Mouse (Mus musculus): Measurements from ENCODE around the gene Abcd2. TPM values are rescaled to one million over a fixed set of nuclear protein-coding genes. Genes with fewer than 3 reads are reported as not detected.

Gene Abcd2
- polyA plus RNA-seq (2014; fragmentation: Nextera tagmentation; extraction: Ambion mirVana) = 3.5 and 5.0 TPM in 2 replicates

DNA sequence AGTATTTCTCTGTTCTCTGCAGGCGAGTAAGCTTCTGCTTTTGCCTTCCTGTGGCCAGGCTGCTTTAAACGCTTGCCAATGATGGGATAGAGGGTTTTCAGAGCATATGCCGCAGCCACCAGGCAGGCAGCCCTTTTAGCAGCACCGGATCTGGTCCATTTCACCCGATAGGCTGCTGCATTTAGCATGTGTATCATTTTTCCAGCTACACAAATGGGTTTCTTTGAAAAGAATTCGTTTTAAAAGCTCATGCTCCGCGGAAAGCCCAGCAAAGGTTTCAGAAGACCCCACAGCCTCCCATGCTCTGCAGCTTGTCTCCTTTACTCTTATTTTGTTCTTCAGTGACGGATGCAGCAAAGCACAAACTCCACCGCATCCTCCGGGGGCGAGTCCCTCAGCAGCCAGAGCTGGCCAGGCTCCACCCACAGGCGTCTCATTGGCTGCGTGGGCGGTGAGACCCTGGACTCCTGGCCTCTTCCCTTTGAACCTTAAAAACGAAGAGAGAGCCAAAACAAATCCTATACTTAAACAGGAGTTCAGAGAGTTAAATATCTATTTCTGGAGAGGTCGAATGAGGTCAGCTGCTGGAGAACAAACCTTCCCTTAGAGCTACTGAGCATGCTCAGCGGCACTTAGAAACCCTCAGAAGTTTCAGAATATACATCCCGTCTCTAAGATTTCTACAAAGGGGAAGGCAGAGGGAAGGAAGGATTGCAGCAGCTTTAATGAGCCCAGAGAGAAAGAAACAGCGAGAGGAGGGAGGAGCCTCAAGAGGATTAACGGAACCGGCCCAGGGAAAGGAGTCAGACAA, at the start of gene Abcd2:
Gene Abcd2, minus strand, starts transcription at position 388 of the 811 bp plus-strand sequence.
- under 1% methylated on average over 22 of the region's 22 CpGs for WGBS
- H3K36me3 ChIP-seq (ENCODE audit: control insufficient read depth, insufficient read depth, low read length) = no peaks in the 10 kb centered on the region
- H3K27me3 ChIP-seq (ENCODE audit: control insufficient read depth, insufficient read depth, low read length) = no peaks in the 10 kb centered on the region
- peak within 1 kb of the TSS; percentile 83 for H3K27ac ChIP-seq (ENCODE audit: low read depth, low read length)
- peak within 1 kb of the TSS; percentile 53 for H3K9ac ChIP-seq (ENCODE audit: low read depth, low read length)
- peak; percentile 98 for ATAC-seq (ENCODE audit: low FRiP score, low TSS enrichment)
- H3K4me1 ChIP-seq (ENCODE audit: control insufficient read depth, insufficient read depth, low read length) = 0 out of 2 replicates have a peak, but pooled peaks cover 6% of the 10 kb centered on the region
- H3K4me3 ChIP-seq (ENCODE audit: low read length) = peak within 1 kb of the TSS; percentile 38
- no peaks in the 10 kb centered on the region for H3K9me3 ChIP-seq (ENCODE audit: control insufficient read depth, low read length)
- H3K4me2 ChIP-seq (replicated peaks; ENCODE audit: low read depth, low read length) = peak within 1 kb of the TSS; percentile 63

DNA sequence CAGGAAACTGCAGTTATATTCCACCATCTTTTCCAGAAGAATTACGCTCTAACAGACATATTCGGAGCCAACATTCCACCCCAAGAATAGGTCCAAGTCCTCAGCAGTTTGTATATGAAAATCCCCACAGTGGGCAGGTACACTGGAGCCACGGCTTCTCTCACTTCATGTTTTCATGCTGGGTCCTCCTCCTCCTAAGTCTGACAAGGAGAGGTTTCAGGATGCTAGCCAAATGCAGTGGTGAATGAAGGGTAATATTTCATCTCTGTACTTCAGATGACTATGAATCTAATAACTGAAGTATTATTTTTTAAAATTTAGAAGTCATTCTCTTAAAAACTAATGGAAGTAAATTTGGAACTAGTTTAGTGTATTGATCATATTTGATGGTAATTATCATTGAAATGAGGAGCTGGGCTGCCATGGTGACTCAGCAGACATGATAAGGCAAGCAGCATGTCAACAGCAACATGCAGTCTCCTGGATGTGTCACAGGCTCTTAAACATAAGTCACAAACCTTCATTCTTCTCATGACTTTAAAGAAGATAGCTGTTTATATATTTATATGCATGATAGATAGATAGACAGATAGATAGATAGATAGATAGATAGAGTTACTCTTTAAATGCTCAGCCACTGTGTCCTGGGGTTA, 49.2 kb upstream of the Abcd2 start:
- Histone ChIP-seq H3K4me2 (replicated peaks; ENCODE audit: low read depth, low read length) (no peak overlapping the region), H3K36me3 (ENCODE audit: control insufficient read depth, insufficient read depth, low read length) (no peaks in the 10 kb centered on the region), H3K27me3 (ENCODE audit: control insufficient read depth, insufficient read depth, low read length) (no peaks in the 10 kb centered on the region), H3K4me1 (ENCODE audit: control insufficient read depth, insufficient read depth, low read length) (no peaks in the 10 kb centered on the region), H3K9me3 (ENCODE audit: control insufficient read depth, low read length) (no peaks in the 10 kb centered on the region), H3K9ac (ENCODE audit: low read depth, low read length) (no peak overlapping the region), H3K4me3 (ENCODE audit: low read length) (no peak overlapping the region), H3K27ac (ENCODE audit: low read depth, low read length) (no peak overlapping the region)
- 82% methylated on average over 3 of the region's 3 CpGs for WGBS
- no peak for ATAC-seq (ENCODE audit: low FRiP score, low TSS enrichment)

DNA sequence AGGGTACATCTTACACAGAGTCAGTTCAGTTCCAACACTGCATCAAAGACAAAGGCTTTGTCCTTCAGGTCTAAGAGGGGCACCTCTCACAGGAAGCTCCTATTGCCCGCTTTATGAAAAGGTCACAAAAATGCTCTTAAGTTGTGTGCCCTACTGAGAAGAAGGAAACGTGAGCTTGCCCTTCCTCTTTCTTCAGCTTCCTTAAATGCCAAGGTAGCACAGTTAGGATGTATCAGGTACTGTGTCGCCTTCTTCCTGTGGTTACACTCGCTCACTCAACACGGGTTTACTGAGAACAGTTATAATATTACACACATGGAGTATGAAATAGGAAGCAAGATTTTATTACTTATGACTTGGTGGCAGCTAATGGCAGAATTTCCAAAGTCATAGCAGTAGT, 45.7 kb upstream of the Abcd2 start:
- Histone ChIP-seq H3K9me3 (ENCODE audit: control insufficient read depth, low read length) (no peaks in the 10 kb centered on the region), H3K4me3 (ENCODE audit: low read length) (no peak overlapping the region), H3K4me1 (ENCODE audit: control insufficient read depth, insufficient read depth, low read length) (no peaks in the 10 kb centered on the region), H3K4me2 (replicated peaks; ENCODE audit: low read depth, low read length) (no peak overlapping the region), H3K36me3 (ENCODE audit: control insufficient read depth, insufficient read depth, low read length) (no peaks in the 10 kb centered on the region), H3K9ac (ENCODE audit: low read depth, low read length) (no peak overlapping the region), H3K27ac (ENCODE audit: low read depth, low read length) (no peak overlapping the region), H3K27me3 (ENCODE audit: control insufficient read depth, insufficient read depth, low read length) (no peaks in the 10 kb centered on the region)
- WGBS = 91% methylated on average over 5 of the region's 5 CpGs
- ATAC-seq (ENCODE audit: low FRiP score, low TSS enrichment) = no peak

DNA sequence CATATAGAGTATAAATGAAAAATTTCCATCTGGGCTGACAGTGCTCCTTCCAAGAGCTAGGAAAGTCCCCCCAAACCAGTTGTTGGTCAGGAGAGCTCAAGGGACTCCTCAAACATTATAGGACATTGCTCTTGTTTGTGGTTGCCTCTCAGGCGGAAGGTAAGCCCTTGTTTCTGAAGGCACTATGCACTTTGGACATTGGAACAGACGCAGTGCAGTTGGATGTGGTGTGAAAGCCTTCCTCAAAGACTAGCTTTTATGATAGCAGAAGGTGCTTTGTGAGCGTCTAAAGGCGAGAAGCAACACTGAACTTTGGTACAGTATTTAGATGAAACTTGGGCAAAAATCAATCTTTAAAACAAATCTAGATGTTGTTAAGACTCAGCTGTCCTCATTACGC, 14.9 kb upstream of the Abcd2 start:
- Histone ChIP-seq H3K4me3 (ENCODE audit: low read length) (no peak overlapping the region), H3K27ac (ENCODE audit: low read depth, low read length) (no peak overlapping the region), H3K9me3 (ENCODE audit: control insufficient read depth, low read length) (no peaks in the 10 kb centered on the region), H3K27me3 (ENCODE audit: control insufficient read depth, insufficient read depth, low read length) (no peaks in the 10 kb centered on the region), H3K9ac (ENCODE audit: low read depth, low read length) (no peak overlapping the region), H3K4me1 (ENCODE audit: control insufficient read depth, insufficient read depth, low read length) (no peaks in the 10 kb centered on the region), H3K4me2 (replicated peaks; ENCODE audit: low read depth, low read length) (no peak overlapping the region), H3K36me3 (ENCODE audit: control insufficient read depth, insufficient read depth, low read length) (no peaks in the 10 kb centered on the region)
- ATAC-seq (ENCODE audit: low FRiP score, low TSS enrichment) = no peak
- WGBS = 88% methylated on average over 5 of the region's 5 CpGs

DNA sequence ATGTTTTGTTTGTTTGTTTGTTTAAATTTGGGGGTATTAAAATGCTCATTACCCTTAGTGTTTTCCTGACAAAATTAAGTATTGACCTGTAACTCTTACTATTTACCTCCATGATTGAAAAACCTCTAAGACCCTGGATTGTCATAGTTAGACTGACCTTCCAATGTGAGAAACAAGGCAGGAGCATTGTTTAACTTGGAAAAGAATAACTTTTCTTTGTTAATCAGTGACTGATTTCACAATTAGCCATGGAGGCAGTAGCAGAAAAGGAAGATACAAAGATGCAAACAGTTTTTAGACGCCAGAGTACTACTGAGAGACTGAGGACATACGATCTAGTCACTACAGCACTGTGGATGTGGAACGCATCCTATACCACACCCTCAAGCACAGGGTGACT, 11.9 kb upstream of the Abcd2 start:
- H3K4me3 ChIP-seq (ENCODE audit: low read length) = no peak overlapping the region
- H3K9ac ChIP-seq (ENCODE audit: low read depth, low read length) = no peak overlapping the region
- no peaks in the 10 kb centered on the region for H3K4me1 ChIP-seq (ENCODE audit: control insufficient read depth, insufficient read depth, low read length)
- no peak overlapping the region for H3K4me2 ChIP-seq (replicated peaks; ENCODE audit: low read depth, low read length)
- no peak overlapping the region for H3K27ac ChIP-seq (ENCODE audit: low read depth, low read length)
- H3K36me3 ChIP-seq (ENCODE audit: control insufficient read depth, insufficient read depth, low read length) = no peaks in the 10 kb centered on the region
- WGBS = 81% methylated on average over 3 of the region's 3 CpGs
- H3K27me3 ChIP-seq (ENCODE audit: control insufficient read depth, insufficient read depth, low read length) = no peaks in the 10 kb centered on the region
- H3K9me3 ChIP-seq (ENCODE audit: control insufficient read depth, low read length) = no peaks in the 10 kb centered on the region
- ATAC-seq (ENCODE audit: low FRiP score, low TSS enrichment) = no peak

DNA sequence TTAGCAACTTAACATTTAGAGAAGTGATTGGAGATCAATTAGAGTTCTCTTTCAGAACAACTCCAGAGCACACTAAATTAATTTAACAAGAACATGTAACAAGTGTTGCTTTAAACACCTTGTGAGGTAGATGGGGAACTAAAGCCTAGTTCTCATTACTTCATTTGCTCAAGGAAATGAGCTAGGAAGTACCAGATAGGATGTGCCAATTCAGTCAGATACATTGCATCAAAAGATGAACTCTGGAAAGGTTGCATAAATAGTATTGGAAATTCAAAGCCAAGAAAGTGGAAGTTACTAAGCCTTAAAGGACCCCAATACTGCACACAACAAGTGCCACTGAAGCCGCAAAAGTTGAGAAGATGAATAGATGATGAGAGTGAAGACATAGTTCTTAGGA, 10.9 kb upstream of the Abcd2 start:
- Histone ChIP-seq H3K27ac (ENCODE audit: low read depth, low read length) (no peak overlapping the region), H3K27me3 (ENCODE audit: control insufficient read depth, insufficient read depth, low read length) (no peaks in the 10 kb centered on the region), H3K4me3 (ENCODE audit: low read length) (no peak overlapping the region), H3K9me3 (ENCODE audit: control insufficient read depth, low read length) (no peaks in the 10 kb centered on the region), H3K36me3 (ENCODE audit: control insufficient read depth, insufficient read depth, low read length) (no peaks in the 10 kb centered on the region), H3K4me2 (replicated peaks; ENCODE audit: low read depth, low read length) (no peak overlapping the region), H3K9ac (ENCODE audit: low read depth, low read length) (no peak overlapping the region), H3K4me1 (ENCODE audit: control insufficient read depth, insufficient read depth, low read length) (no peaks in the 10 kb centered on the region)
- ATAC-seq (ENCODE audit: low FRiP score, low TSS enrichment) = no peak
- 85% methylated on average over 1 of the region's 1 CpGs for WGBS

DNA sequence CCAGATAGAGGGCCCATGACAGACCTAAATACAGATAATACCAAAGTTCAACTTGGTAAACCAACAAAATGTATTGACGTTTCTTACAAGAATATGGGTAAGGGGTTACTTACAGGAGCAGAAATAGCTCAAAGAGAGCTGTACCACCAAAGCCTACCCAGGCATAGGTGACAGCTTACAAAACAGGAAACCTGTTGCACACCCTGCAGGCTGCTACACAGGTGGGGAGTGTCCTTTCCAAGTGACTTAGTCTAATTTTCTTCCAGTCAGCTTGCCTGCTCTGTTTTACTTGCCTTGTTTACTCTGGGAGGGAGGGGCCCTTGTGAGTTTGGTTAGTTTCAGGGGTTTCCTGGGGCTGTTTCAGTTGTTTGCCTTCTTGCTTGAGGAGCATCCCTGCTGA, 9.2 kb upstream of the Abcd2 start:
- no peak overlapping the region for H3K4me3 ChIP-seq (ENCODE audit: low read length)
- 81% methylated on average over 1 of the region's 1 CpGs for WGBS
- H3K27me3 ChIP-seq (ENCODE audit: control insufficient read depth, insufficient read depth, low read length) = no peaks in the 10 kb centered on the region
- no peaks in the 10 kb centered on the region for H3K9me3 ChIP-seq (ENCODE audit: control insufficient read depth, low read length)
- no peak for ATAC-seq (ENCODE audit: low FRiP score, low TSS enrichment)
- no peaks in the 10 kb centered on the region for H3K36me3 ChIP-seq (ENCODE audit: control insufficient read depth, insufficient read depth, low read length)
- H3K4me2 ChIP-seq (replicated peaks; ENCODE audit: low read depth, low read length) = no peak overlapping the region
- no peak overlapping the region for H3K9ac ChIP-seq (ENCODE audit: low read depth, low read length)
- H3K27ac ChIP-seq (ENCODE audit: low read depth, low read length) = no peak overlapping the region
- H3K4me1 ChIP-seq (ENCODE audit: control insufficient read depth, insufficient read depth, low read length) = no peaks in the 10 kb centered on the region

DNA sequence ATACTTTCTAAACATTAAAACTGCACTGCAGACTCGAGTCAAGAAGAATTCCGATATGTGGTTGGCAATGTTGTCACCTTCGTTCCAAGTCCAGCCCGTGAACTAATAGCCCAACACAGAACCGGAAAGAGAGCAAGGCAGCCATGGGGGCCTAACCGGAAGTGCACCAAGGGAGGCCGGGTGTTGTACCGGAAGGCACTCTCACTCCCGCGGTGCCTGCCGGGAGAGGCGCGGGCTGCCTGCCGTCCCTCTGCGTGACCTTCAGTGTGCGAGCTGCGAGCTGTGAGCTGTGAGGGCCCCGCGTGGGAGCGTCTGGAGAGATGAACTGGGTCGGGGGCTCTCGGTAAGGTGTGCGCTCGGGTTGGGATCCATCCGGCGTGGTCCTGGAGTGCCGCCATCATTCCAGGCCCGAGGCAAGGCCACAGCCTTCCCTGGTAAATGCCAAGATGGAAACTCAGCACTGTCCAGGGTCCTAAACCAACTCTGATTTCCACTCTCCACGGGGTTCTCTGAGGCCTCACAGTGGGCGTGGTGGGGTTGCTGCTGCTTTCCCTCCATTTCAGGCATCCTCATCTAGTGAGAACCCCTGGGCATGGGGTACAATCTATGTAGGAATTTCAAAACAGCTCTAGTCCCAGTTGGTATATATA, 7.8 kb upstream of the Abcd2 start, which contains the start of gene CN725425:
Gene CN725425, plus strand, starts transcription at position 239 of the 650 bp plus-strand sequence.
- ATAC-seq (ENCODE audit: low FRiP score, low TSS enrichment) = no peak
- Histone ChIP-seq H3K27ac (ENCODE audit: low read depth, low read length) (no peak within 1 kb of the TSS), H3K4me3 (ENCODE audit: low read length) (no peak within 1 kb of the TSS), H3K9me3 (ENCODE audit: control insufficient read depth, low read length) (no peaks in the 10 kb centered on the region), H3K36me3 (ENCODE audit: control insufficient read depth, insufficient read depth, low read length) (no peaks in the 10 kb centered on the region), H3K9ac (ENCODE audit: low read depth, low read length) (no peak within 1 kb of the TSS), H3K4me2 (replicated peaks; ENCODE audit: low read depth, low read length) (no peak within 1 kb of the TSS), H3K27me3 (ENCODE audit: control insufficient read depth, insufficient read depth, low read length) (no peaks in the 10 kb centered on the region), H3K4me1 (ENCODE audit: control insufficient read depth, insufficient read depth, low read length) (no peaks in the 10 kb centered on the region)
- WGBS = 90% methylated on average over 30 of the region's 30 CpGs

DNA sequence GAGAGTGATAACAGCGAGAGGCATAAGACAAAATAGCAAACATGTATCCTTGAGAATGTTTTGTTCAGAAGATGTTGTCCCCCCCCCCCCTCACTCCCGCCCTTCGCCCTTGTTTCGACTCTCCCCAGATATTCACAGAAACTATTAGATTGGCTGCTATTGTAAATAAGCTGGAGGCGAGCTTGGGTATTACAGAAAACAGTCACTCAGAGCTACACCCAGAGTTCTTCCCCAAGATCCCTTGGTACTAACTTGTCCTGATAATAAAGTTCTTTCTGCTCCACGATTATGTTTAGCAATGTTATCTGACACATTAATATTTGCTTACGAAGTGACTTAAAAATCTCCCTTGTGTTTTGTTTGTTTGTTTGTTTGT, 612 bp upstream of the Abcd2 start:
- Histone ChIP-seq H3K4me1 (ENCODE audit: control insufficient read depth, insufficient read depth, low read length) (0 out of 2 replicates have a peak, but pooled peaks cover 6% of the 10 kb centered on the region), H3K36me3 (ENCODE audit: control insufficient read depth, insufficient read depth, low read length) (no peaks in the 10 kb centered on the region), H3K9ac (ENCODE audit: low read depth, low read length) (peak overlapping the region; percentile 53), H3K9me3 (ENCODE audit: control insufficient read depth, low read length) (no peaks in the 10 kb centered on the region), H3K4me3 (ENCODE audit: low read length) (peak overlapping the region; percentile 38), H3K4me2 (replicated peaks; ENCODE audit: low read depth, low read length) (peak overlapping the region; percentile 63), H3K27me3 (ENCODE audit: control insufficient read depth, insufficient read depth, low read length) (no peaks in the 10 kb centered on the region), H3K27ac (ENCODE audit: low read depth, low read length) (peak overlapping the region; percentile 83)
- WGBS = 13% methylated on average over 7 of the region's 7 CpGs
- peak; percentile 56 for ATAC-seq (ENCODE audit: low FRiP score, low TSS enrichment)

Measured in kidney, embryonic 14.5 days (tissue).